Mouse (Mus musculus) testis, adult 2 months (tissue): ENCODE results near the gene Gm20388. TPM values are rescaled to one million over a fixed set of nuclear protein-coding genes. Genes with fewer than 3 reads are reported as not detected.
A peak's percentile ranks its signal among the peaks of the same experiment; 100 is the strongest.

Experiments used
- H3K27ac ChIP-seq: fragments of 200-500 bp; 2 replicates; pipeline ENCODE4 v1.5.1; 2012; ENCODE audit warnings: low read depth, low read length; ENCODE audit not compliant: control insufficient read depth, insufficient read depth
- H3K27me3 ChIP-seq: fragments of 200-500 bp; 2 replicates; pipeline ENCODE4 v1.6.1; 2012; ENCODE audit warnings: mild to moderate bottlenecking, low read length, moderate library complexity; ENCODE audit not compliant: control insufficient read depth, insufficient read depth
- H3K36me3 ChIP-seq: fragments of 200-500 bp; 2 replicates; pipeline ENCODE4 v1.6.1; 2012; ENCODE audit warnings: mild to moderate bottlenecking, low read length; ENCODE audit not compliant: control insufficient read depth, insufficient read depth
- H3K4me1 ChIP-seq: fragments of 200-500 bp; 2 replicates; pipeline ENCODE4 v1.6.1; 2012; ENCODE audit warnings: low read length; ENCODE audit not compliant: control insufficient read depth, insufficient read depth
- H3K4me3 ChIP-seq: fragments of 200-500 bp; 2 replicates; pipeline ENCODE4 v1.5.1; 2012; ENCODE audit warnings: low read depth, mild to moderate bottlenecking, low read length, moderate library complexity, mixed read lengths; ENCODE audit not compliant: control insufficient read depth
- CTCF ChIP-seq: fragments of 200-500 bp; IDR thresholded peaks from 2 replicates; pipeline ENCODE4 v1.5.1; 2012; ENCODE audit warnings: low read depth, mild to moderate bottlenecking, inconsistent platforms, low read length, moderate library complexity; ENCODE audit not compliant: control insufficient read depth, insufficient read depth, insufficient replicate concordance
- POLR2A ChIP-seq: fragments of 200-500 bp; IDR thresholded peaks from 2 replicates; pipeline ENCODE4 v1.6.1; 2012; ENCODE audit warnings: low read depth, mild to moderate bottlenecking, inconsistent platforms, low read length, moderate library complexity; ENCODE audit not compliant: control insufficient read depth
- polyA plus RNA-seq: library from polyadenylated mRNA; depleted of rRNA; stranded (reverse); fragments of >200 nt; gene quantifications from 2 replicates; pipeline ENCODE4 v1.2.3, GENCODE M21; 2012

Gm20388 gene
- polyA plus RNA-seq, 1 experiment: 5.6 TPM

DNA sequence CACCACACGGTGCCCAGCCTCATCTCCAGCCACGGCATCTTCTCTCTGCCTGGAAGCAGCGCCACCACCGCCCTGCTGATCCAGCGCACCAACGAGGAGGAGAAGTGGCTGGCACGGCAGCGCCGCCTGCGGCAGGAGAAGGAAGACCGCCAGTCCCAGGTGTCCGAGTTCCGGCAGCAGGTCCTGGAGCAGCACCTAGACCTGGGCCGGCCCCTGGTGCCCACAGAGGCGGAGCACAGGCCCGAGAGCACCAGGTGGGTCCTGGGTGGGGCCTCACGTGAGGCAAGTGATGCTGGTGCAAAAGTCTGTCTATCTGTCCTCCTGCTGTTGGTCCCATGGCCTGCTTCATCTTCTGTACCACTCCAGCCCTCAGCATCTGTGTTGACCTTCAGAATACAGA, 658.5 kb downstream of the Gm20388 start:
- H3K4me1 ChIP-seq: no peaks in the 10 kb centered on the region
- H3K4me3 ChIP-seq: no peak overlapping the region
- H3K27ac ChIP-seq: no peak overlapping the region
- TF ChIP-seq POLR2A (no peak), CTCF (no peak)
- peaks cover 1% of the 10 kb centered on the region; the same call in 1 of the 2 replicates for H3K36me3 ChIP-seq
- H3K27me3 ChIP-seq: no peaks in the 10 kb centered on the region

DNA sequence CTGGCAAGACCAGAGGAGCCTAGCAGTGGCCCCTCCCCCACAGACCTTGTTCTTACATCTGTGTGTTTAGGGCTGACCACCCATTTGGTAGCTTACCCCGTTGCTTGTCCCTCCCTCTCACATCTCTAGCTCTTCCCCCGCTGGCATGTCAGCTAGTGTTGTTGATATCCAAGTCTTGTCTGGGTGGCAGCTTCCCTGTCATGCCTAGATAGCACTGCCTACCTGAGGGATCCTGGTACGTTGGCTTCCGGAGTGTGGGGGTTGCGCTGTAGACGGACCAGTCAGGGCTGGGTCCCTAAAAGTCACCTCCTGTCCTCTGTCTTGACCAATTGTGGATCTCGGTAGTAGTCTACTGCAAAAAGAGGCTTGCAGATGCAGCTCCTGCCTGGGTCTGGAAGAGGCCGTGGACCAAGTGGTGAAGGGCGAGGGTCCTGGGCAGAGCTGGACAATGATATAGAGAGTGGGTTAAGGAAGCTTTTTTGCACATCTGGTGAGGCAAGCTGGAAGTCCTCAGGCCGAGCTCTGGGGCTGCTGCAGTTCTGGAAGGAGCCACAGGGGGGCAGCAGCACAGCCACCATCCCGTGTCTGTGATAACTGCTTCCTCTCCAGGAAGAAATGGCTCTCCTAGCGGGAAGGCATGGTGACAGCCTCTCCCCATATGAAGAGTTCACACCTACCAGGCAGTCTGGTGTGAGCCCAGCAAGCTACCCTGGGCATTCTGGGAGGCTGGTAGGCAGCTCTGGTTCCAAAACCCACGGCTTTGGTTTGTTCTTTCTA, 659.5 kb downstream of the Gm20388 start:
- Histone ChIP-seq H3K4me3 (no peak overlapping the region), H3K4me1 (no peaks in the 10 kb centered on the region), H3K27ac (no peak overlapping the region), H3K36me3 (peaks cover 1% of the 10 kb centered on the region; the same call in 1 of the 2 replicates), H3K27me3 (no peaks in the 10 kb centered on the region)
- TF ChIP-seq CTCF (peak; percentile 84), POLR2A (no peak)

DNA sequence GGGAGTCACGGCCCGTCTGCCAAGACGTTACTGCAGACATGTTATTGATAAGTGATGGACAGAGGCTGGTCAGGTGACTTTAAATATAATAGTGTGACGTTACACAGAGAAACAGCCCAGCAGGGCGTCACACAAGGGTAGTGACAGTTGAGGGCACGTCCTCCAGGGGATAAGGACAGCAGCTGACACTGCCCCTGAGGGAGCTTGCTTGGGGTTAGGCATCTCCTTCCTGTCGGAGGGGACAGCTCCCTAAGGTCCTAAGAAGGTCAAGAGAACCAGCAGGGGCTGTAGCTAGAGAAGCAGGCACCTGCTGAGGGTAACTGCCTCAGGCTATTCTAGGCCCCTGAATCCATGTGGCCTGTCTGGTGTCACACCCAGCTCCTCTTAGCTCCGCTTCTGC, 660.9 kb downstream of the Gm20388 start:
- Histone ChIP-seq H3K27me3 (no peaks in the 10 kb centered on the region), H3K27ac (no peak overlapping the region), H3K4me1 (no peaks in the 10 kb centered on the region), H3K4me3 (no peak overlapping the region), H3K36me3 (peaks cover 1% of the 10 kb centered on the region; the same call in 1 of the 2 replicates)
- TF ChIP-seq CTCF (no peak), POLR2A (no peak)

DNA sequence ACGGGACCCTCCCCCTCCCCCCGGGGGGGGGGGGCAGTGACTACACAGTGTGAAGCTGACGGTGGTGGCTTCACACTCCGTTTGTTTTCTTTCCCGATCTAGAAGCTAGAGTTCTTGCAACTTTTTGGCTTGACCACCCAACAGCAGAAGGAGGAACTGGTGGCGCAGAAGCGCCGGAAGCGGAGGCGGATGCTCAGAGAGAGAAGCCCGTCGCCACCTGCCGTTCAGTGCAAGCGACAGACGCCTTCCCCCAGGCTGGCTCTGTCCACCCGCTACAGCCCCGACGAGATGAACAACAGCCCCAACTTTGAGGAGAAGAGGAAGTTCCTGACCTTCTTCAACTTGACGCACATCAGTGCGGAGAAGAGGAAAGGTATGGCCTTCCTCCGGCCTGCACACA, 661.9 kb downstream of the Gm20388 start:
- no peaks in the 10 kb centered on the region for H3K4me1 ChIP-seq
- H3K27ac ChIP-seq: no peak overlapping the region
- no peaks in the 10 kb centered on the region for H3K27me3 ChIP-seq
- H3K36me3 ChIP-seq: peaks cover 1% of the 10 kb centered on the region; the same call in 1 of the 2 replicates
- no peak overlapping the region for H3K4me3 ChIP-seq
- TF ChIP-seq CTCF (no peak), POLR2A (no peak)

DNA sequence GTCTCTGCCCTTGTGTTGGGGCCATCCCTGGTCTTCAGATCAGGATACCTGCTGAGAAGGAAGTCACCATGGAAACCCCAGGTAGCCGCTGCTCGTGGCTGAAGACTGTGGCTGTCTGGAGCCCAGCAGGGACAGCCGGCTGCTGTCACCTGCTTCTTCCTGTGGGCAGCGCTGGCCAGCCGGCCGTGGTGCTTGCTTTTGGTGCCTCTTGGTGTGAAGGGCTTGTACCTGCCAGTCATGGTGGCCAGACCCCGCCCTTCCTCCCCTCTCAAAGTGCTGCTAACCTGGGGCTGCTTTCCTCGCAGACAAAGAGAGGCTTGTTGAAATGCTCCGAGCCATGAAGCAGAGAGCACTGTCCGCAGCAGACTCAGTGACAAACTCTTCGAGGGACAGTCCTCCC, 663.2 kb downstream of the Gm20388 start:
- Histone ChIP-seq H3K27me3 (no peaks in the 10 kb centered on the region), H3K36me3 (no peaks in the 10 kb centered on the region), H3K4me3 (no peak overlapping the region), H3K4me1 (no peaks in the 10 kb centered on the region), H3K27ac (no peak overlapping the region)
- TF ChIP-seq CTCF: no peak
- TF ChIP-seq POLR2A: no peak

DNA sequence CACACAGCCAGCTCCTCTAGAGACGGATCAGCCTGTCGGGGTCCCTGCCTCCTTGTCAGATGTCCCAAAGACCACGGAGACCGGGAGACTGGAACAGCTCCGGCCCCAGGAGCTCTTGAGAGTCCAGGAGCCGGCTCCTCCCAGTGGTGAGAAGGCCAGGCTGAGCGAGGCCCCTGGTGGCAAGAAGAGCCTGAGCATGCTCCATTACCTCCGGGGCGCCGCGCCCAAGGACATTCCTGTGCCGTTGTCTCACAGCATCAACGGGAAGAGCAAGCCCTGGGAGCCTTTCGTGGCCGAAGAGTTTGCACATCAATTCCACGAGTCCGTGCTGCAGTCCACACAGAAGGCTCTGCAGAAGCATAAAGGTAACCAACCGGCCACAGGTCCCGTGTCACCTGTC, 664.3 kb downstream of the Gm20388 start:
- TF ChIP-seq CTCF (no peak), POLR2A (no peak)
- Histone ChIP-seq H3K27me3 (no peaks in the 10 kb centered on the region), H3K4me1 (no peaks in the 10 kb centered on the region), H3K27ac (no peak overlapping the region), H3K36me3 (no peaks in the 10 kb centered on the region), H3K4me3 (no peak overlapping the region)

DNA sequence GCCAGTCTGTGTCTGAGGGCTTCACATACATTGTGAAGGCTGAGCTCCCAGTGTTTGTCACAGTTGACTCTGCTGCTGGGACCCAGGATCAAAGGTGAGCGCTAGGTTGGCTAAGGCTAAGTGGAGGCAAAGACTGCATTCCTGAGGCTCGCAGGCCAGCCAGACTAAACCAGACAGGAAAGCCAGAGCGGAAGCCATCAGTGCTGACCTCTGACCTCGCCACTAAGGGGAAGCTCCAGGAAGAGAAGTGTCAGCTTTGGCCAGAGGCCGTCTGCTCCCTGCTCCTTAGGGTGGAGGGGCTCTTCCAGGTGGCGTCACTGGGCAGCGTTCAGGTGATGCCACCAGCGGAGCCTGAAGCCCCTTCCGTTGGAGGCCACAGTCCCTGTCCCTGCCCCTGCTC, 665.2 kb downstream of the Gm20388 start:
- no peaks in the 10 kb centered on the region for H3K36me3 ChIP-seq

More for the DNA sequence above, 665.2 kb downstream of the Gm20388 start:
- no peaks in the 10 kb centered on the region for H3K4me1 ChIP-seq
- H3K4me3 ChIP-seq: no peak overlapping the region
- no peaks in the 10 kb centered on the region for H3K27me3 ChIP-seq
- no peak for TF ChIP-seq CTCF
- no peak for TF ChIP-seq POLR2A
- no peak overlapping the region for H3K27ac ChIP-seq
